Mouse (Mus musculus): ENCODE measurements around the gene Slc25a23.

DNA sequence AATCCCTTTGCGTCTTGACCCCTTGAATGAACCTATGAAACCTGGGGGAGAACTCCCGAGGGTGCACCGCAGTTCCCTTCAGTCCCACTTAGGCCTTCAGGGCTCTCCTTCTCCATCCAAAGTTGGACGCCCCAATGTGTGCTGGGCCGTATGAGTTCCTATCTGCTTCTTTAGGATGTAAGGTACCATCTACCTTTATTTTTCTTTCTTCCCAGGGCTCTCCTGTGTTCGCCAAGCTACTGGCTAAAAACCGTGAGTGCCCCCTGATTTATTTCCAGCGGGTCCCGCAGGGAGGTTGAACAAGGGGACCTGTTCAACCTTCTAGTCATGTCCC is 46.3 kb upstream of the Slc25a23 start:
- TF ChIP-seq EP300 (IDR thresholded peaks at IDR 0.05; ENCODE audit: low read depth) (no peak), CTCF (IDR thresholded peaks at IDR 0.05; ENCODE audit: low read depth) (no peak)
